Mouse (Mus musculus) bone marrow macrophage, adult 2 months (primary cell): Measurements from ENCODE around the gene Tex14. TPM values are rescaled to one million over a fixed set of nuclear protein-coding genes. Genes with fewer than 3 reads are reported as not detected.
A peak's percentile ranks its signal among the peaks of the same experiment; 100 is the strongest.
"Not testable (repeated sequence)": the region's sequence is repeated elsewhere in the genome, so short reads cannot be mapped to it uniquely, and the experiment has no call there.

Source experiments
- H3K27ac ChIP-seq: 2 replicates; pipeline ENCODE4 v1.5.1; 2012; ENCODE audit warnings: low read depth, low read length; ENCODE audit not compliant: insufficient read depth
- H3K4me1 ChIP-seq: 2 replicates; pipeline ENCODE4 v1.6.1; 2012; ENCODE audit warnings: low read length; ENCODE audit not compliant: control insufficient read depth, insufficient read depth
- H3K4me3 ChIP-seq: 2 replicates; pipeline ENCODE4 v1.5.1; 2012; ENCODE audit warnings: mild to moderate bottlenecking, low read length, moderate library complexity; ENCODE audit not compliant: insufficient read depth
- CTCF ChIP-seq: IDR thresholded peaks from 2 replicates; pipeline ENCODE4 v1.5.1; 2012; ENCODE audit warnings: low read depth, mild to moderate bottlenecking, low read length, moderate library complexity
- POLR2A ChIP-seq: IDR thresholded peaks from 2 replicates; pipeline ENCODE4 v1.6.1; 2012; ENCODE audit warnings: mild to moderate bottlenecking, low read depth, low read length, borderline replicate concordance
- polyA plus RNA-seq: library from polyadenylated mRNA; stranded (reverse); fragments of >200 nt; gene quantifications from 2 replicates; pipeline ENCODE4 v1.2.4, GENCODE M21; 2012; ENCODE audit not compliant: missing spikeins, insufficient read depth, insufficient read length

Gene Tex14
- polyA plus RNA-seq, 1 experiment: not detected

DNA sequence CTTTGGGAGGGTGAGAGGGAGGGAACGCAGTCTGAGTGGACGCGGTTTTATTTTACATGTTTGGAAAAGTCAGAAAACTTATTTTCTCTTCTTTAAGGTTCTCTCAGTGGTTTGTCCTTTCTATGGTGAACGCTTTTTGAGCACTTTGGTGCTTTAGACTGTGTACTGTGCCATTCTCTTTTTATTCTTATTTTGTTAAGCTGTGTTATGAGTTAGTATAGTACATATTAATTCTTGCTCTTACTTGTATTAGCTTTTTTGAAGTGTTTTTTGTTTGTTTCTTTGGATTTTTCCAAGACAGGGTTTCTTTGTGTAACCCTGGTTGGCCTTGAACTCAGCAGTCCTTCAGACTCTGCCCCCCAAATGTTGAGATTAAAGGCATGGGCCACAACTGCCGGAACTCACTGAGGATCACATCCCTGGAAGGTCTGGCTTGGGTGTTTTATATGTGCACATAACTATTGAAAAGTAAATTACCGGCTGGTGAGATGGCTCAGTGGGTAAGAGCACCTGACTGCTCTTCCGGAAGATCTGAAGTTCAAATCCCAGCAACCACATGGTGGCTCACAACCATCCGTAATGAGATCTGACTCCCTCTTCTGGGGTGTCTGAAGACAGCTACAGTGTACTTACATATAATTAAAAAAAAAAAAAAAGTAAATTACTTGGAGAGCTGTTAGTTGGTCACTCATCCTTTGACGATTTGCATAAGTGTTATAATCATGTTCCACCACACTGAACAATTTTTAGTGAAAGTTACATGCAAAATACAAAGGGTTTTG, 57.8 kb downstream of the Tex14 start:
- H3K4me3 ChIP-seq: no peak overlapping the region
- peak overlapping the region; percentile 24 for H3K27ac ChIP-seq
- H3K4me1 ChIP-seq: peaks cover 15% of the 10 kb centered on the region
- no peak for TF ChIP-seq CTCF
- peak; percentile 95 for TF ChIP-seq POLR2A

- Histone ChIP-seq H3K4me1 (peaks cover 15% of the 10 kb centered on the region), H3K4me3 (no peak overlapping the region), H3K27ac (no peak overlapping the region)
- TF ChIP-seq CTCF: no peak
- TF ChIP-seq POLR2A: no peak
Observed at GRCm38 (mm10) chr11:87463243-87463540, 58.3 kb downstream of the Tex14 start.

- not testable (repeated sequence) for H3K27ac ChIP-seq, H3K4me3 ChIP-seq
- peaks cover 15% of the 10 kb centered on the region for H3K4me1 ChIP-seq
Observed at GRCm38 (mm10) chr11:87463792-87464430, 59.0 kb downstream of the Tex14 start.

- Histone ChIP-seq H3K4me1 (peaks cover 13% of the 10 kb centered on the region), H3K27ac (no peak overlapping the region)
Observed at GRCm38 (mm10) chr11:87465990-87466593, 61.2 kb downstream of the Tex14 start.

DNA sequence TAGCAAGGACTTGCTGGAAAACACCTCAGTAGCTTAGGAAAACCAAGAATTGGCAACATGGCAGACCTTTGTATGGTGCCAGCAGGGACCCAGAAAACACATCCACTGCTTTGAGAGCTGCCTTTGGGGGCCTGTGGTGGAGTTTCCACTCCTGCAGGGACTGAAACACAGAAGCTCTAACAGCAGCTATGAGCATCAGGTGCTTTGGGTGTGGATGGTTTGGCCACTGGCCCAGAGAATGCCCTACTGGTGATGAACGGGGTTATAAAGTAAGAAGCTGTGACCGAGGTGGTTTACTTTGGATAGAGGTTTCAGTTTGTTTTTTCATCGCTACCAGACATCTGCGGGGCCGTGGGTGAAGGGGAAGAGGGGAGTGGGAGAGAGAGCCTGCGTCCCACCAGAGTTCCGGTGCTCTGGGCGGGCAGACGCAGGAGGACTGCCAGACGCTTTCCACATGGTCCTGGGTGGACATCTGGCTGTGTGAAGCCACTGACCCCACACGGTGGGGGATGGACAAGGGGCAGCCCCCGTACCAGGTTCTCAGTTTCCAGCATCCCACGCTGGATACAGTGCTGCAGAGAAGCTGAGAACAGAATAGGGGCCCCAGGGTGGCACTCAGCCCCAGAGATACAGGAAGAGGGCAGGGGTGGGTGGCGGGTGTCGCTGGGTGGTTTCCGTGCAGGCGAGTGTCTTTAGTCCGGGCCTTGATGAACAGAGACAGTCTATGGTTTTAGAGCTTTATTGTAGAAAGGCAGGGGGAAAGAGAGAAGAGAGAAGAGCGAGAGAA, 62.8 kb downstream of the Tex14 start:
- Histone ChIP-seq H3K4me1 (peaks cover 10% of the 10 kb centered on the region), H3K27ac (no peak overlapping the region), H3K4me3 (no peak overlapping the region)
- no peak for TF ChIP-seq POLR2A
- TF ChIP-seq CTCF: no peak

More at GRCm38 (mm10) chr11:87465990-87466593, 61.2 kb downstream of the Tex14 start:
- TF ChIP-seq CTCF (no peak), POLR2A (no peak)
- H3K4me3 ChIP-seq: no peak overlapping the region

- no peak overlapping the region for H3K4me3 ChIP-seq
- TF ChIP-seq POLR2A (no peak), CTCF (no peak)
- H3K4me1 ChIP-seq: peaks cover 12% of the 10 kb centered on the region
- no peak overlapping the region for H3K27ac ChIP-seq
Observed at GRCm38 (mm10) chr11:87468278-87468655, 63.4 kb downstream of the Tex14 start.

- peaks cover 12% of the 10 kb centered on the region for H3K4me1 ChIP-seq
- TF ChIP-seq CTCF (no peak), POLR2A (no peak)
- no peak overlapping the region for H3K27ac ChIP-seq
- H3K4me3 ChIP-seq: no peak overlapping the region
Observed at GRCm38 (mm10) chr11:87468706-87469315, 63.9 kb downstream of the Tex14 start.

- not testable (repeated sequence) for H3K4me1 ChIP-seq
- H3K27ac ChIP-seq: peak overlapping the region; percentile 48; the same call in 1 of the 2 replicates
- H3K4me3 ChIP-seq: peak overlapping the region; percentile 48
Observed at GRCm38 (mm10) chr11:87470807-87471698, 66.2 kb downstream of the Tex14 start.

GRCm38 (mm10) chr11:87471699-87471997, 66.8 kb downstream of the Tex14 start:
- H3K4me1 ChIP-seq, H3K27ac ChIP-seq, H3K4me3 ChIP-seq: not testable (repeated sequence)

- H3K27ac ChIP-seq: not testable (repeated sequence)
Observed at GRCm38 (mm10) chr11:87472058-87472457, 67.2 kb downstream of the Tex14 start.

DNA sequence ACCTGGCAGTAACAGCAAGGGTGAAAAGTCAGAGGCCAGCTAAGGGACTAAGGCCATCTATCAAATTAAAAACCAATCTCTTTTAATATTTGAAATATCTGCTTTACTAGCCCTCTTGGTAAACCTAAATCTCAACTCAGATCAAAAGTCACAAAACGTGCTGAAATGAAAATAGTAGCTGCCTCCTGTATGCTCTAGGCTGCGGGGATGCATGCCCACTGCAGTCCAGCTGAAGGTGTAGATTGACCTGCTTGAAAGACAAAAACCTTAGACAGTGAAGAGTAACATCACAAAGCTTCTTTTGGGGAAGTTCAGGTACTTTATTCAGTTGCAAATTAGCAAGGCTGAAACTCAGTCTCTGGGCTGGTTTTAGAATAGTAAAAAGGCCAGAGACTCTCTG, 74.3 kb downstream of the Tex14 start:
- H3K4me1 ChIP-seq, H3K4me3 ChIP-seq, H3K27ac ChIP-seq: not testable (repeated sequence)

More at GRCm38 (mm10) chr11:87472058-87472457, 67.2 kb downstream of the Tex14 start:
- not testable (repeated sequence) for H3K4me3 ChIP-seq, H3K4me1 ChIP-seq
